Mouse (Mus musculus): ENCODE results near the gene Dexi.

The Dexi gene

GRCm38 (mm10) chr16:10542698-10543365, at the start of gene Dexi:
Gene Dexi (minus strand): TSS chr16:10543054.
- peak; percentile 95 for DNase-seq (ENCODE audit: low read depth, low spot score)

GRCm38 (mm10) chr16:10586546-10586945, 43.7 kb upstream of the Dexi start:
- no peak for DNase-seq (ENCODE audit: low read depth, low spot score)

- no peak for DNase-seq (ENCODE audit: low read depth, low spot score)
Measured at GRCm38 (mm10) chr16:10585165-10585564, 42.3 kb upstream of the Dexi start.

- DNase-seq (ENCODE audit: low read depth, low spot score), result no peak
Measured at GRCm38 (mm10) chr16:10581234-10581898, 38.5 kb upstream of the Dexi start.

GRCm38 (mm10) chr16:10578376-10578775, 35.5 kb upstream of the Dexi start:
- DNase-seq (ENCODE audit: low read depth, low spot score), result no peak

GRCm38 (mm10) chr16:10577548-10577947, 34.7 kb upstream of the Dexi start:
- DNase-seq (ENCODE audit: low read depth, low spot score), result no peak

GRCm38 (mm10) chr16:10575915-10576314, 33.1 kb upstream of the Dexi start:
- no peak for DNase-seq (ENCODE audit: low read depth, low spot score)

- DNase-seq (ENCODE audit: low read depth, low spot score), result no peak
Measured at GRCm38 (mm10) chr16:10574936-10575335, 32.1 kb upstream of the Dexi start.

- DNase-seq (ENCODE audit: low read depth, low spot score), result peak; percentile 17
Measured at GRCm38 (mm10) chr16:10571820-10572219, 29.0 kb upstream of the Dexi start.

GRCm38 (mm10) chr16:10570708-10571107, 27.9 kb upstream of the Dexi start:
- DNase-seq (ENCODE audit: low read depth, low spot score), result no peak

- no peak for DNase-seq (ENCODE audit: low read depth, low spot score)
Measured at GRCm38 (mm10) chr16:10569809-10570395, 27.0 kb upstream of the Dexi start.

GRCm38 (mm10) chr16:10567153-10567552, 24.3 kb upstream of the Dexi start:
- no peak for DNase-seq (ENCODE audit: low read depth, low spot score)

- peak; percentile 81 for DNase-seq (ENCODE audit: low read depth, low spot score)
Measured at GRCm38 (mm10) chr16:10565278-10565885, 22.5 kb upstream of the Dexi start.

- no peak for DNase-seq (ENCODE audit: low read depth, low spot score)
Measured at GRCm38 (mm10) chr16:10559991-10560390, 17.1 kb upstream of the Dexi start.

GRCm38 (mm10) chr16:10553858-10554257, 11.0 kb upstream of the Dexi start:
- no peak for DNase-seq (ENCODE audit: low read depth, low spot score)

- DNase-seq (ENCODE audit: low read depth, low spot score), result no peak
Measured at GRCm38 (mm10) chr16:10551592-10551991, 8.7 kb upstream of the Dexi start.

- DNase-seq (ENCODE audit: low read depth, low spot score), result no peak
Measured at GRCm38 (mm10) chr16:10549600-10549999, 6.7 kb upstream of the Dexi start.

- no peak for DNase-seq (ENCODE audit: low read depth, low spot score)
Measured at GRCm38 (mm10) chr16:10548938-10549337, 6.1 kb upstream of the Dexi start.

- DNase-seq (ENCODE audit: low read depth, low spot score), result no peak
Measured at GRCm38 (mm10) chr16:10546865-10547264, 4.0 kb upstream of the Dexi start.

GRCm38 (mm10) chr16:10544995-10545622, 2.3 kb upstream of the Dexi start, which contains the start of gene Clec16a:
Gene Clec16a (plus strand): TSS chr16:10545339.
- DNase-seq (ENCODE audit: low read depth, low spot score), result peak; percentile 96

- DNase-seq (ENCODE audit: low read depth, low spot score), result peak; percentile 18
Measured at GRCm38 (mm10) chr16:10542266-10542665, 588 bp downstream of the Dexi start.

- no peak for DNase-seq (ENCODE audit: low read depth, low spot score)
Measured at GRCm38 (mm10) chr16:10541598-10541930, 1.3 kb downstream of the Dexi start.
